Mouse (Mus musculus) gastrocnemius, adult 2 months (tissue): ENCODE data around the gene Ccdc61. TPM values are rescaled to one million over a fixed set of nuclear protein-coding genes. Genes with fewer than 3 reads are reported as not detected.

ENCODE experiments used
- DNase-seq: peaks from one replicate; pipeline ENCODE4 v3.0.0; 2022
- H3K27ac ChIP-seq: fragments of 200-600 bp; 2 replicates; pipeline ENCODE4 v1.8.1; 2022; ENCODE audit warnings: mild to moderate bottlenecking
- H3K4me3 ChIP-seq: fragments of 200-600 bp; 2 replicates; pipeline ENCODE4 v1.8.1; 2022; ENCODE audit warnings: mild to moderate bottlenecking, moderate library complexity
- CTCF ChIP-seq: fragments of 200-600 bp; IDR thresholded peaks from 2 replicates; pipeline ENCODE4 v1.8.1; 2022; ENCODE audit warnings: antibody characterized with exemption, mild to moderate bottlenecking, moderate library complexity
- intact Hi-C: fragments of 180-260 bp; cut with DNase I; formaldehyde crosslinking; loops from one replicate; pipeline ENCODE4 v1.15.1; 2025
- total RNA-seq, 2 experiments: library from RNA; stranded (reverse); gene quantifications; 2 replicates each; pipeline ENCODE4 v1.2.3; 2021

The Ccdc61 gene
- total RNA-seq, 2 experiments from 2014 or later, result 4.1 to 5.6 TPM

DNA sequence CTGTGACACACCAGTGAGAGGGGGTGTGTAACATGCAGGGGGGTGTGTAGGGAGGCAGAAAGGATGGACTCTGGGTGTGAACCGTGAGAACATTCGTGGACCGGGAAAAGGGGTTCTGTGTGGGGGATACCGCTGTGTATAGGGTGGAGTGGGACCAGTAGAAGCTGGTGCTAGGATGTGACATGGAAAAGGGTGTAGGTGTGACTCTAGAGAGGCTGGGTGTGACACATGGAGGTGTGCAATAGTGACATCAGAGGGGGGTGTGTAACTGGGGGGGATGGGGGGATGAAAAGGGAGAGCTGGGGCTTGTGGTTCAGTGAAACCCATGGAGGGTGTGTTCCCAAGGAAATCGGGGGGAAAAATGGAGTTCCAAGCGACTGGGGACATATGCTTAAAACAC lies 16.7 kb upstream of the Ccdc61 start:
- TF ChIP-seq CTCF, result no peak
- Histone ChIP-seq H3K27ac (peak overlapping the region; percentile 87), H3K4me3 (peak overlapping the region; percentile 73)
- intact Hi-C loops, result loop anchor here (2.0 kb wide), 1 partner anchor 22 kb away; no protein-coding TSS in a partner anchor
- DNase-seq, result no peak

DNA sequence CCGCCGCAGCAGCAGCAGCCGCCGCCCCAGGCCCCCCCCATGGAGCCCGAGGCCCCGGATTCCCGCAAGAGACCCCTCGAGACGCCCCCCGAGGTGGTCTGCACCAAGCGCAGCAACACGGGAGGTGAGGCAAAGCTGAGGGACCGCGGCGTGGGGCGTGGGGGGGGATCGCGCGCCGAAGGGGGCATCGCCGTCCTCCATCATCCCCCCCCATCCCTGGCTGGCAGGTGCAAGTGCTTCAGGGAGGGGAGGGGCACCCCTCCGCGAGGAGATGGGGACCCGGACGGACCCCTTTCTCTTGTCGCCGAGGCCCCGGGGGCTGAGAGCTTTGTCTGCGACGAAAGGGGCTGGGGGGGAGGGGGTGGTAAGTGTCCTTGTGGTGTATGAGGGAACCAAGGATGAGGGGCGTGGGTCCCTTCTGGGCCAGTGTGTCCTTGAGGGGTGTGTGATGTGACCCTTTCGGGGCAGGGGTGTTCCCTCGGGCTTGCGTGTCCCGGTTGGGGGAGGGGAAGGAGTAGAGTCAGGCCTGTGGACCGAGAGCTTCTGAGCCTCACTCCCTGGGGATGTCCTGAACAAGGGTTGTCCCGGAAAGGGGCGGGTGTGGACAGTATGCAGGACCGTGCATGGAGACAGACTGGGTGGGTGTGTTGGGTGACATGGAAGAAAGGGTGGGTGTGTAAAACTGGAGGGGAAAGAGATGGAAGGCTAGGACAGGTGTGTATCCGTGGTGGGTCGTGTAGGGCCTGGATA lies 16.0 kb upstream of the Ccdc61 start:
- peak; percentile 43 for DNase-seq
- peak overlapping the region; percentile 87 for H3K27ac ChIP-seq
- intact Hi-C loops, result loop anchor here (2.0 kb wide), 1 partner anchor 23 kb away; no protein-coding TSS in a partner anchor
- TF ChIP-seq CTCF, result no peak
- H3K4me3 ChIP-seq, result peak overlapping the region; percentile 73

DNA sequence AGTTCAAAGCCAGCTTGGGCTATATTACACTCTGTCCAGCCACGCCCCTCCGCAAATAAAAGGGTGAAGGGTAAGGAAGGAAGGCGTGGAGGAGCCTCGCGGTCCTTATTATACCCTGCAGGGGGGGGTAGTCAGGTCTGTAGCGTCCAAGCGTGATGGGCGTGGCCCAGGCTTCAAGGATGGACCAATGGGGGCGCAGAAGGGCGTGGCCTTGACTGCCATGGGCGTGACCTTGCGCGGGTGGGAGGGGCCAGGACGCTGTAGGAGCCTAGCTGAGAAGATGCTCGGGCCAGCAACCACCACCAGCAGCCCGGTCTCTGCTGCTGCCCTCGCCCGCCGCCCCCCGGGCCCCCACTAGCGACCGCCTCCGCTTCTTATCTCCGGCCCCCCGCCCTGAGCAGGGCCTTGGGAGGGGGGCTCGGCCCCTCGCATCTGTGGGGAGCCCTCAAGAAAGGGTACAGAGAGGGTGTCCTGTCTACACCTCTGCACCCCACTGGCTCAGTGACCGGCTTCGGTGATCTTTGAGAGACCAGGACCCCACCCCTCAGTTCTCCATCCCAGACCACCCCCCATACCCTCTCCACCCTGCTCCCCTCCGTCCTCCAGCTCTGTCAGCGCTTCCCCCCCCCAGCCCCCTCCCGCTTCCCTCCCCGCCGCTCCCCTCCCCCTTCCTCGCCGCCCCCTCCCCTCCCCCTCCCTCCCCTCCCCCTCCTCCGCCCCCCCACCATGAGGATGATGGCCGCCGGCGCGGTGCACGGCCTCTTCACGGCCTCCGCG lies 15.1 kb upstream of the Ccdc61 start, which contains the start of gene Nova2:
TSS of gene Nova2 (plus strand) at position 727 of the 777 bp plus-strand sequence.
- intact Hi-C loops, result no loop called here
- peak; percentile 33; the same call in 1 of the 2 replicates for TF ChIP-seq CTCF
- peak within 1 kb of the TSS; percentile 87 for H3K27ac ChIP-seq
- peak; percentile 85 for DNase-seq
- peak within 1 kb of the TSS; percentile 73 for H3K4me3 ChIP-seq

DNA sequence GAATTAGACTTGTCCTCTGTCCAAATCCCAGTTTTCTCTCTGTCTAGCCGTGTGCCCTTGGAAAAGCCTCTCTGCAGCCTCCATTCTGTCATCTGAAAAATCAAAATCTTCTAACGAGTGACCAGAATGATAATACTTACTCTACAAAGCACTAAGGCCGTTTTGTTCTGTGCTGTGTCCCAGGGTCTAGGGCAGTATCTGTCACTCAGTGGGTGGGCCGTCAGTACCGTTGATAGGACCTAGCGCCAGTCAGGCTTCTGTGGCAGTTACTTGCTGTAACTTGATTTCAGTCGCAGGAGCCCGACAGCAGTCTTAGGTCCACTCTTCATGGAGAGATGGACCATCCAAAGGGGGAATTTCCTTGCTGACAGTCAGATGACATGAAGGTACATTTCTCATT lies 14.1 kb upstream of the Ccdc61 start:
- no peak for DNase-seq
- intact Hi-C loops, result no loop called here
- no peak for TF ChIP-seq CTCF
- no peak overlapping the region for H3K4me3 ChIP-seq
- no peak overlapping the region for H3K27ac ChIP-seq

DNA sequence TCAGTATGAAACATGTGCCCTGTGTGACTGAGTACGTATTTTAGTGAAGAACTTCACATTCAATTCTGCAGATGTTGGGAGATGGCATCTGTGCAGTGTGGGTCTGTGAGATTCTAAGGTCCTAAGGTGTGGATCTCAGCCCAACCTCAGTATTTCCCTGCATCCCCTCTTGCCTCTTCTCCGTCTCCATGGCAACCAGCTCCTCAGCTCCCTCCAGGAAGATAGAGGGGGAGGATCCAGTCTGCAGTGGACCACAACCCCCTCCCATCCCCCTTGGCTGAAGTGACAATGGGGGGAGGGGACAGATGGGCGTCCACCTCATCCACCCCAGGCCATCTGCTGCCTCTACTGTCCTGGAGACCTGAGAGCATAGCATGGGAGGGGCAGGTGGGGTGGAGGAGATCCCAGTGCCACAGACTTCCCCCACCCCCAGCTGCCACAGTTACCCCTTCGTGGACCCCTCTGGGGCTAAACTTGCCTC lies 13.5 kb upstream of the Ccdc61 start:
- intact Hi-C loops, result no loop called here
- Histone ChIP-seq H3K4me3 (no peak overlapping the region), H3K27ac (no peak overlapping the region)
- no peak for DNase-seq
- TF ChIP-seq CTCF, result no peak

DNA sequence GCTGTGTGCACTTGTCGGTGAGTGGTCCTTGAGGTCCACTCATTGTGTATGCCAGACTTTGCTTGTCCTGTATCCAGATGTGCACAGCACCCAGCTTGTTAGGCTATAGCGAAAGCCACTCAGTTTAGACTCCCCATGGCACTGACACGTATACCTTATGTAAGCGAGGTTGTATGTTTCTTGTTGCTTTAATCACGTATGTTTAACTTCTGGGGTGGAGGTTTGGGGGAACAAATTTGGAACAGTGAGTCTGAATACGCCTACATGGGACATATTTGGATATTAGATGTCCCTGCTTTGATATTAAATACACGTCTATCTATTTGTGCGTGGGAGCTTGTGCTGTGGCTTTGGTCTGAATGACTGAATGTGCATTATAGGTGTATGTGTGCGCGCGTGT lies 13.1 kb upstream of the Ccdc61 start:
- no peak for DNase-seq
- H3K4me3 ChIP-seq, result no peak overlapping the region
- TF ChIP-seq CTCF, result no peak
- intact Hi-C loops, result no loop called here
- H3K27ac ChIP-seq, result no peak overlapping the region

DNA sequence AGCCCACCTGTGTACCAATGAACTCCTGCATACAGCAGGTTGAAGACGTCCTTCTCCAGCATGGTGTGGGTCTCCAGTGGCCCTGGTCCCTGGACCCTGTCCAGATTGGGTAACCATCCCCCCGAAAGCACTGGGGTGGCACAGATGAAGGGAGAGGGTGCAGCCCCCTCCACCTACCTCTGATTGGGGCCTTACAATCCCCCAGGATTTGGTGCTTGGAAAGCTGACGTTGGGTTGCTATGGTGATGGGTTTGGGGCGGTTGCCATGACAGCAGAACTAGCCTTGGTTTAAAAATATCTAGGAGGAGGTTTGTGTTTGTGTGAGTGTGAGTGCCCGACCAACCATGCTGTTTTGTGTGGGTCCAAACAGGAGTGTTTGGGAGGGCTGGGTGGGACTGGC lies 12.6 kb upstream of the Ccdc61 start:
- TF ChIP-seq CTCF, result no peak
- intact Hi-C loops, result no loop called here
- Histone ChIP-seq H3K4me3 (no peak overlapping the region), H3K27ac (no peak overlapping the region)
- DNase-seq, result no peak

DNA sequence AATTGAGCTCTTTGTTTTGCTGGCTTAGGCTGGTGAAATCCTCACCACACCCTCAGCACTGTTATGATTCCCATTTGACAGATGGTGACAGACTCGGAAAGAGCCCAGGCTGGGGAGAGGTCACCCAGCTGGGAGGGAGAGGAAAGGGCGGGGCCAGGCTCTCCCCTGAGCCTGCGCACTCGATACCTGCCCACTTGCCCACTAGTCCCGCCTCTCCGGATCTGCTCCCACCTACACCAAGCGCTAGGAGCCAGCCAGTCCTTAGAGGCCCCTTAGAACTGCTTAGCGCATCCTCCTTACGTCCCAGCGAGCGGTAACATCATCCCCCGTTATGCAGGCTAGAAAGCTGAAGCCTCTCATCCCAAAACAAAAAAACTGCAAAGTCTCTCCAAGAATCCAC lies 10.9 kb upstream of the Ccdc61 start:
- intact Hi-C loops, result no loop called here
- DNase-seq, result peak; percentile 64
- H3K27ac ChIP-seq, result peak overlapping the region; percentile 77
- TF ChIP-seq CTCF, result no peak
- H3K4me3 ChIP-seq, result peak overlapping the region; percentile 36

DNA sequence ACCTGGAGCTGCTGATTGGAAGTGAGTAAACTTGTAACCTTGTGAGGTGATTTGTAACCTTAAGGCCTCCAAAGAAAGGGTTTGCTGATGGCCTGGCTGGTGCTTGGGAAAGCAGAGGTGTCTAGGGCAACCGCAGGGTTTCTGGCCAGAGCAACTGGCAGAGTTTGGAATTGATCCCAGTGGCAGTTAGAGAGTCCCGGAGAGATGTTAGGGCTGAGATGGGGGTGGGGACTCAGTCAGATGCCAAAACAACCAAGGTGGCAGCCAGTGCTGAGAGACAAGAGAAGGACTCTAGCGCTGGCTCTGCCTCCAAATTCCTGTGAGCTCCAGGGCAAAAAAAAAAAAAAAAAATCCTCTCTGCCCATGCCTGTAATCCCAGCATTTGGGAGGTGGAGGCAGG lies 7.7 kb upstream of the Ccdc61 start:
- intact Hi-C loops, result no loop called here
- Histone ChIP-seq H3K4me3 (no peak overlapping the region), H3K27ac (no peak overlapping the region)
- no peak for DNase-seq
- TF ChIP-seq CTCF, result no peak

DNA sequence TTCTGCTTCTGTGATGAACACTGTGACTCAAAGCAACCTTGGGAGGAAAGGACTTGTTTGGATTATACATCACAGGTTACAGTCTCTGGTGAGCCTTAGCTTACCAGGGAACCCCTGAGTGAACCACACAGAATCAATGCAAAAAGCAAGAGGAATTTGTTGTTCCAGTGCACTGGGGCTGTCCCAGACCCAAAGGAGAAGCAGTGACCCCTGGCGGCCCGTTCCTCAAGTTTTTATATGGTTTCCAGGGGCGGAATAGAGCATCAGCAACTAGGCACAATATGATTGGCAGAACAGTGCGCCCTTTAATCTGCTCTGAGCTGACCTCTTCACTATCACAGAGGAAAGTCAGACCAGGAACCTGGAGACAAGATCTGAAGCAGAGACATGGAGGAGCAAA lies 6.0 kb upstream of the Ccdc61 start:
- DNase-seq, result no peak
- Histone ChIP-seq H3K27ac (no peak overlapping the region), H3K4me3 (no peak overlapping the region)
- intact Hi-C loops, result no loop called here
- TF ChIP-seq CTCF, result no peak; the same call in 1 of the 2 replicates

DNA sequence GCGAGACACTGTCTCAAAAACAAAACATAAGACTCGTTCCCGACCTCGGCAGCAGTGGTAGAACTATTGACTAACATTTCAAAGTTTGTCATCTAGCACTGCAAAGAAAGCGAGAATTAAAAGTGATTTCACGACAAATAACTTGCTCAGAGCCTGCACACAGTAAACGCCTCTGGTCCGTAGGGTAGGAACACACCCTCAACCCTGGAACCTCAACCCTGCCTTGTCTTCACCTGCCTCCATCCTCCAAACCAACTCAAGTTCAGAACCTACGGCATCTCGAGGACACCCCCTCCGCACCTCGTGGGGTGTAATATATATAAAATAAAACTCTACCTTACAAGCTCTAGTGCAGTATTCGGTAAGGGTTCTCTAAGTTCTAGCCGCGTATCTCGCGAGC lies 418 bp downstream of the Ccdc61 start:
- intact Hi-C loops, result no loop called here
- no peak for DNase-seq
- Histone ChIP-seq H3K27ac (peak overlapping the region; percentile 81), H3K4me3 (peak overlapping the region; percentile 97)
- no peak for TF ChIP-seq CTCF

DNA sequence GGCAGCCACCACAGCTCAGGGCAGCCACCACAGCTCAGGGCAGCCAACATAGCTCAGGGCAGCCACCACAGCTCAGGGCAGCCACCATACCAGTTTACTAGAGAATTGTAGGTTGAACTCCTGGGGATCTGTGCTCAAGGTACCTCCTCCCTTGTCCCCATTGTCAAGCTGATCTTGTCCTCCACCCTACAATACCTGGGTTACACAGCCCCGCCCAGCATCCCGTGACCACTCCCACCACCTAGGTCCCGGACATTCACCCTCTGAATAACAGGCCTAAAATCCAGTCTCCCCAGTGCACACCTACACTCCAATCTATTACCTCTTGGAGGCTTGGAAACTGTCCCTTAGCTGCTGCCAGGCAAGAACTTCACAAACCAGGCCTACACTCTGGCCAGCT lies 5.2 kb downstream of the Ccdc61 start:
- DNase-seq, result no peak

DNA sequence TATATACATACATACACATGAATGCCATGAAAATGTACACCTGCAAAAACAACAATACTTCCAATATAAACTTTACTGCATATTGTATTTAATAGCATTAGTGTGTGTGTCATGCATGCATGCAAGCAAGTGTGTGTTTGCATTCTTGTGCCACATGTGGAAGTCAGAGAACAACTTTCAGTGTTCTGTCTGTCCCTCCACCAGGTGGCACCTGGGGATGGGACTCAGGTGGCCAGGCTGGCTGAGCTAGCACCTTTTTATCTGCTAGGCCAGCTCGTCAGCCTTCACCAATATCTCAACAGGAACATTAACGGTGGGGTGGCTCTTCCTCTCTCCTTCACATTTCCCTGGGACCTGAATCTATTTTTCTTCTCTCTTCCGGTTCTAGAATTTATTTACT lies 7.7 kb downstream of the Ccdc61 start:
- Histone ChIP-seq H3K27ac (no peak overlapping the region), H3K4me3 (no peak overlapping the region)
- TF ChIP-seq CTCF, result peak; percentile 11; the same call in 1 of the 2 replicates
- no peak for DNase-seq
- intact Hi-C loops, result no loop called here

More for the DNA sequence above, 5.2 kb downstream of the Ccdc61 start:
- intact Hi-C loops, result no loop called here
- no peak overlapping the region for H3K27ac ChIP-seq
- no peak overlapping the region for H3K4me3 ChIP-seq
- no peak for TF ChIP-seq CTCF
